Mouse (Mus musculus): ENCODE data around the gene Fam118a.

The Fam118a gene

GRCm38 (mm10) chr15:85055186-85055585, 26.4 kb downstream of the Fam118a start:
- DNase-seq (ENCODE audit: low read depth in 1 of 2, low spot score in 2 of 2): no peak

- no peak for DNase-seq (ENCODE audit: low read depth in 1 of 2, low spot score in 2 of 2)
These were observed 34.7 kb downstream of the Fam118a start for GRCm38 (mm10) chr15:85063421-85063820.

- no peak for DNase-seq (ENCODE audit: low read depth in 1 of 2, low spot score in 2 of 2)
These were observed 41.8 kb downstream of the Fam118a start for GRCm38 (mm10) chr15:85070561-85070960.

- DNase-seq (ENCODE audit: low read depth in 1 of 2, low spot score in 2 of 2): no peak
These were observed 43.9 kb downstream of the Fam118a start for GRCm38 (mm10) chr15:85072651-85073050.

- no peak for DNase-seq (ENCODE audit: low read depth in 1 of 2, low spot score in 2 of 2)
These were observed 56.9 kb downstream of the Fam118a start for GRCm38 (mm10) chr15:85085641-85086040.

Data from monocyte, adult 2 months (primary cell).